Mouse (Mus musculus) adrenal gland, adult 18-20 months (tissue): ENCODE results near the gene Klhdc9. TPM values are rescaled to one million over a fixed set of nuclear protein-coding genes. Genes with fewer than 3 reads are reported as not detected.
"Not testable (repeated sequence)": the region's sequence is repeated elsewhere in the genome, so short reads cannot be mapped to it uniquely, and the experiment has no call there.

Experiments
- DNase-seq, 2 experiments: peaks; one replicate each; pipeline ENCODE4 v3.0.0; 2021 to 2022; ENCODE audit warnings: low spot score in 2 of 2
- total RNA-seq, 2 experiments: library from RNA; stranded (reverse); gene quantifications; 1 replicate in 1 of 2; 2 replicates in 1 of 2; pipeline ENCODE4 v1.2.3; 2021

Gene Klhdc9
- total RNA-seq, 2 experiments from 2014 or later = 1.3 to 2.4 TPM

DNA sequence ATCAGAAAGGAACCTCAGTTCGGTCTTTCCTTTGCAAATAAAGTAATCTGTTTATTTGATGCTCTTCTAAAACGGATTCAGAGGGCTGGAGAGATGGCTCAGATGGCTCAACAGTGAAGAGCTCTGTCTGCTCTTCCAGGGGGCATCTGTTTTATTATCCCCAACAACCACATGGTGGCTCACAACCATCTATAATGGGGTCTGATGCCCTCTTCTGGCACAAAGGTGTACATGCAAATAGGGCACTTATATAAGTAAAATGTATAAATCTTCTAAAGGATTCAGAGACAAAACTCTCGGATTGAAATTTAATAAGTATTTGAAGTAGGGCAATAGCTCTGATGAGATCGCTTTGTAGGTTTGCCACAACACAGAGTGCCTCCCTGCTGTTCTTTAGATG, 2.2 kb downstream of the Klhdc9 start:
- no peak for DNase-seq

DNA sequence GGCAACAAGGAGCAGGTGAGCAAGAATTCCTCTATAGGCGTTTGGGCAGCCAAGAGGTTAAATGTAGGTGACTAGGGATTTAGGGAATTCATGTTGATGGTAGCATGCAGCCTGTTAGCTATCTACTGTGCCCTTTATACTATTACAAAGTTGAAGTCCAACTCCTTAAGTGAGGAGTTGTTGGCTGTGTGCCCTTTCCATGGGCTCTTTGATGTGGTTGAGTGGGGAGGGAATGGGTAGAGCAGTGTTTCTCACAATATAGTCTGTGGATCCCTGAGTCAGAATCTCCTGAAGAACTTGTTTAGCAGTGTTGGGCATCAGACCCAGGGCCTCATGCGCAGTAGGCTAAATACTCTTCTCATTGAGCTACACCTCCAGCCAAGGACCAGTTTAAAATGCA, 3.8 kb downstream of the Klhdc9 start:
- DNase-seq = no peak

GRCm38 (mm10) chr1:171355812-171356340, 4.7 kb downstream of the Klhdc9 start:
- no peak for DNase-seq

- no peak for DNase-seq
These were observed 11.4 kb downstream of the Klhdc9 start for GRCm38 (mm10) chr1:171349210-171349609.

- DNase-seq = no peak
These were observed 11.9 kb downstream of the Klhdc9 start for GRCm38 (mm10) chr1:171348665-171349064.

DNA sequence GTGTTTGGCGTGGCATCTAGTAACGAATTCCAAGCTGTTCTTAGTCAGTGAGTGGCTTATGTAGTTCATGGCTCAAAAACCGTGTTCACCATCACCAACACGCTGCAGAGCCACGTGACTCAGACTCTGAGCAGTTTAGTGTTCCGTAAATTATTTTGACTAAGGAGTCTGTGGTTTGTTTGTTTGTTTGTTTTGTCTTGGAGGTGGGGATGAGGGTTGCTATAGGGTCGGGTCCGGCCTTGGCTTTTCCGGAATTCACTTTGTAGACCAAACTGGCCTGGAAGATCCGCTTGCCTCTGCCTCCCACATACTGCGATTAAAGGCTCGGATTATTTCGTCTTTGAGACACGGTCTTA, 14.5 kb downstream of the Klhdc9 start:
- no peak for DNase-seq

DNA sequence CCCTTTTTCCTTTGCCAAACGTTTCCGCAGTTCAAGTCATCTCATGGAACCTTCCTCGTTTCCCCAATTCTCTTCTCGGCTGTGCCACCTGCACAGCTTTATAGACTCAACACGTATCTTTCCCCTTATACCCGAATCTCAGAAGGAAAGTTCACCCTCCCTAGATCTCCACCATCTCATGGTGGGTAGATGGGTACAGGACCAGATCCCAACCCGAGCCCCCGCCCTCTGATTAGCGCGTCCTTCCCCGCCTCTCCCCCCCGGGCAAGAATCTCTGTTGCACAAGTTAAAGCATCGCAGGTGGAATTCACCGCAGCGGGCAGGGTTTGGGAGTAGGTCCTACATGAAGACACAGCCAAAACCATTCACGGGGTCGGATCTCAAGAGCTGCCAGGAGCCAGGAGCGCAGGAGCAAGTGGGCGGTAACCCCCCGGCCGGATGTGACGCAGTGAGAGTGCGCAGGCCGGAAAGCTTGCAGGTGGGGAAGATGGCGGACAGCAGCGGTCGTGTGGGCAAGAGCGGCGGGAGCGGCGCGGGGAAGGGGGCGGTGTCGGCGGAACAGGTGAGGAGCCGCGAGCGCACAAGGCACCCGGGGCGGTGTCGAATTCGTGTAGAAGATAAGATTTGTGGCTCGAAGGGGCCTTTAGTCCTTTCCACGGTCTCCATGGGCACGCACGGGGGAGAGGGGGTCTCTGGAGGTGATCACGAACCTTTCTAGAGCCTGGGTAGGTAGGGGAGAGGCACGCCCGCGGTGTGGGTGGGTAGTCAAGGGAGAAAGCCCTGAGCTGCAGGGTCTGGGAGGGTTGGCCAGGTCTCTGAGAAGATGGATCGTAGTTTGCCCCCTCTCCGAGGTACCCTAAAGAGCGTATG, 15.1 kb downstream of the Klhdc9 start, which contains the start of the genes Nit1 and Pfdn2:
TSS of gene Nit1 (minus strand) at position 422 of the 870 bp plus-strand sequence.
TSS of gene Pfdn2 (plus strand) at position 446 of the 870 bp plus-strand sequence.
- DNase-seq = peak; percentile 91 to 92

DNA sequence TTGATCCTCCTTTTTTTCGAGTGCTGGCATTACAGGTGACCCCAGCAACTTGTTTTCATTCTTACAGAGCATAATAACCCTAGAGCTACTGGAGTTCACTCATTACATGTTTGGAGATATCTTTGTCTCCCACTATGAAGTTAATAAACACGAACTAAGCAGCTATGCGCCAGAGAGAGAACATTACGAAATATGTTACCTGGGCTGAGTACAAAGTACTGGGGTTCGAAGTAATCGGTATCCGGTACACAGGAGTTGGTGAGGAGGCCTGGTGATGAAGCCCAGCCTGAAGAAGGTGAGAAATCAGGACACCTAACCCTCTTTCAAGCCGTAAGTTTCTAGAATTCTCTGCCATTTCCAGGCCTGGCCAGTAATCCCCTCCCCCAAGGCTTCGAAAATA, 15.9 kb downstream of the Klhdc9 start:
- no peak for DNase-seq

DNA sequence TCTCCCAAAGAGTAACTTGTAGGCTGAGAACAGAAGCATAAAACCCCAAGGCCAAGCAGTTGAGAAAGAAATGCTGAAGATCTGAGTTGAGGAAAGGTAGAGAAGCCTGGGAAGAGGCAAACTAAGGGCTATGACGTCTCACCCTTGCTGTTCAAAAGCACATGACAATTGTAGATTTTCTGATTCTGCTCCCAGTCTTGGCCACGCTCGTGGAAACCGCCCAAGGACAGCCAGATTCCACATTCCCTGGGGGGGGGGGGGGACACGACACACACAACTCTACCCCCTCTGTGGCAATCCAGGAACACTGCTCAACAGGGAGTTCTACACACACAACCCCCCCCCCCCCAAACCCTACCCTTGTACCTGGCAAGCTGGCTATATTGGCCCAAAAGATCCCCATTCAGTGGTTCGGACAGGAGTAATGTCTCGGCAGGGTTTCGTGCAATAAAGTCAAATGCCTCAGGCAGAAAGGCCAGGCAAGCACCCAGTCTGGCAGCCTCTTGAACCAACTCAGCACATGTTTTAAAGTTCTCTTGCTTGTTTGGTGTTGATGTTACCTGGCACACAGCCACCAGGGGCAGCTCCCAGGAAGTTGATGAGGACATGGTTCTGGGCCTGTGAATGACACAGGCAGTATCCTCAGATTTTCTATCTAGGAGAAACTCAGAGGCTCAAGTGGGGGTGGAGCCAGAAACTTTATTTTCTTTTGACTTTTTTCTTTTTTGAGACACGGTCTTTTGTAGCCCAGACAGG, 16.5 kb downstream of the Klhdc9 start:
- peak; percentile 30 to 41 for DNase-seq

DNA sequence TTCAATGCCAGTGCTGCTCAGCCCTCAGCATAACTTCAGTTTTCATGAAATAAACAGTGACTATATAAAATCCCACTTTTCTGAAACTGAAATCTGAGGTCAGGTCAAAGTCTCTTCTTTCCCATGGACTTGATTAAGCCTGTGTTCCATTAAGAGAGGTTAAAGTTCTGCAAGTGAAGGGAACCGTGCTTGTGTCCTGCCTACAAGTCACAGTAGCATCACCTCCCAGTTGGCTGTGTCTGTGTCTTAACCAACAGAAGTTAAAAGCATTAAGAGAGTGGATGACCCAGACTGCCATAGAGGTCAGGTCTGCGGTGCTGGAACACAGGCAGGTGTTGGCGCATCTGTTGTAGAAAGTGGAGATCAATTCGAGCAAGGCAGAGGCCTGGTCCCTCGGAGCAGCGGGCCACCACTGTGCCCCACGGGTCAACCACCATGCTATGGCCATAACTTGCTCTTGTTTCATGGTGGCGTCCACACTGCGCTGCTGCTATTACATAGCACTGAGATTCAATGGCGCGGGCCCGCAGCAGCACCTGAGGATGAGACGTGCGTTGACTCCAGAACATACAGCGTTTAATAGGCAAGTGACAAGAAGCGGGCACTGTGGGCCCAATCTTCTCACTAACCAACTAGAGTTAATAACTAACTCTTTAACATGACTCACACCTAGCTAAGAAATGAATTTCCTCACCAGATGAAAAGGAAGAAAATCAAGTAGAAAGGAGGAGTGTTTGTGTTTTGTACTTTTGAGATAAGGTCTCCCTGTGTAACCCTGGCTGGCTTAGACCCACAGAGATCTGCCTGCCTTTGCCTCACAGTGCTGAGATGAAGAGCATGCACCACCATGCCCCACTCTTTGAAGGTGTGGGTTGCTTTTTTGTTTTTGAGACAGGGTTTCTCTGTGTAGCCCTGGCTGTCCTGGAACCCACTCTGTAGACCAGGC, 18.1 kb downstream of the Klhdc9 start:
- no peak for DNase-seq

GRCm38 (mm10) chr1:171330216-171330560, 30.4 kb downstream of the Klhdc9 start:
- no peak for DNase-seq

DNA sequence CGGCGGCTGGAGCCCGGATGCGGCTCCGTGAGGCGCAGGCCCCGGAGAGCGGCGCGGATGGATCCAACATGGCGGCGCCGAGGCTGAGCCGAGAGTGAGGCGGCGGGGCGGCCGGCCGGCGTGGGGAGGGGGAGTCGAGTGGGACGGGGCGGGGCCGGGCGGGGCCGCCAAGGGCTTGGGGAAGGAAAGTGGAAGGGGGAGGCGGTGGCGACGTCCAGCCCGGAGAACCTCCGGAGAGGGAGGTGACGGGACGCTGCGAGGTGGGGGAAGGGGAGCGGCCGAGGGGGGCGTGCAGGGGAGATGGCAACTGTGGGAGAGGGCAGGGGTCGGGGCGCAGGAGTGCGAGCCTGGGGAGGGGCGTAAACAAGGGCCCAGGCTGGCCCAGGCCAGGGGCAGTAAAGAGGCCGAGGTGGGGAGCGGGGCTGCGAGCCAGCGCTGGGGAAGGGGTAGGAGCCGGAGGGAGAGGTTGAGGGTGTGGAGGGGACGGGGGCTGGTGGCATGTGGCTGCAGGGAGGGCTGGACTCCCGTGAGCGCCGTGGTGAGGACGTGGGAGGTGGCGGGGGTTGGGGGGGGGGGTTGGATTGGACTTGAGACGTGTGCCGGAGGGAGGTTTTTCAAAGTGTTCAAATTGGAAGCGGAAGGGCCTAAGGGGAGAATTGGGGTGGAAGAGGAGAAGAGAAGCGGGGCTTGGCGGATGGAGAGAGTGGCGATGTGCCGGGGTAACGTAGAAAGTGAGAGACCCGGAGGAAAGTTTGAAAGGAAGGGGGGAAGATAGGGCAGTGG, 31.0 kb downstream of the Klhdc9 start:
- peak in 1 of 2 experiments; percentile 76 for DNase-seq

DNA sequence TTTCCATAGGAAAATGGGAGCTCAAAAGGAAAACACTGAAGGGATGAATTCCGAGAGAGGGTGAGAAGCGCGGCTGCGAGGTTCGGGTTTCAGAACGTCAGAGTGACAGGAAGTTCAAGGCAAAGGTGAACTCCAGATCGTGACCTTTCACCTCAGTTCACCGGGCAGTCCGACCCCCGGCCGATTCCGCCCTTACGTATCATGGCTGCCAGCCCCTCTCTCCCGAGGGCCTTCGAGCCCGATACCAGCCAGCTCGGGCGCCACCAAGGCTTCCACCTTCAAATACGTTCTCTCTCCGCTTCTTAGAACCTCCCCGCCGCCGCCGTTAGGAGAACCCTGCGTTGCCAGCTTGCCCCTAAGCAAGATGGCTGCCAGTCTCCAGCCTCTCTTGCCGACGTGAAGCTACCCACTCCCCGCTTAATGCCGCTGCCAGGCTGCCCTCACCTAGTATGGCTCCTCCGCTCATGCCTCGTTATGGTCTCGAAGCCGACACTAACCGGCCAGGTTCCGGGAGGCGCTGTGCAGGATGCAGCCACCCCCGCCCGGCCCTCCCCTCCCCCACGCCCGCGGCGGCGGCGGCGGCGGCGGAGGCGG, 31.7 kb downstream of the Klhdc9 start, which contains the start of gene Dedd:
TSS of gene Dedd (plus strand) at position 307 of the 594 bp plus-strand sequence.
- DNase-seq = peak; percentile 78 to 85

GRCm38 (mm10) chr1:171328244-171328643, 32.4 kb downstream of the Klhdc9 start:
- no peak for DNase-seq

- DNase-seq = not testable (repeated sequence)
These were observed 34.0 kb downstream of the Klhdc9 start for GRCm38 (mm10) chr1:171326588-171326987.

- no peak for DNase-seq
These were observed 35.0 kb downstream of the Klhdc9 start for GRCm38 (mm10) chr1:171325571-171325970.

- DNase-seq = no peak
These were observed 38.6 kb downstream of the Klhdc9 start for GRCm38 (mm10) chr1:171322012-171322411.

- DNase-seq = no peak
These were observed 39.2 kb downstream of the Klhdc9 start for GRCm38 (mm10) chr1:171321415-171321814.

- DNase-seq = no peak
These were observed 40.4 kb downstream of the Klhdc9 start for GRCm38 (mm10) chr1:171320151-171320550.
